Mouse (Mus musculus) bone marrow macrophage, adult 2 months (primary cell): Measurements from ENCODE around the gene Bex1. TPM values are rescaled to one million over a fixed set of nuclear protein-coding genes. Genes with fewer than 3 reads are reported as not detected.

Experiments used
- H3K27ac ChIP-seq: 2 replicates; pipeline ENCODE4 v1.5.1; 2012; ENCODE audit warnings: low read depth, low read length; ENCODE audit not compliant: insufficient read depth
- H3K4me1 ChIP-seq: 2 replicates; pipeline ENCODE4 v1.6.1; 2012; ENCODE audit warnings: low read length; ENCODE audit not compliant: control insufficient read depth, insufficient read depth
- H3K4me3 ChIP-seq: 2 replicates; pipeline ENCODE4 v1.5.1; 2012; ENCODE audit warnings: mild to moderate bottlenecking, low read length, moderate library complexity; ENCODE audit not compliant: insufficient read depth
- CTCF ChIP-seq: IDR thresholded peaks from 2 replicates; pipeline ENCODE4 v1.5.1; 2012; ENCODE audit warnings: low read depth, mild to moderate bottlenecking, low read length, moderate library complexity
- POLR2A ChIP-seq: IDR thresholded peaks from 2 replicates; pipeline ENCODE4 v1.6.1; 2012; ENCODE audit warnings: mild to moderate bottlenecking, low read depth, low read length, borderline replicate concordance
- polyA plus RNA-seq: library from polyadenylated mRNA; stranded (reverse); fragments of >200 nt; gene quantifications from 2 replicates; pipeline ENCODE4 v1.2.4, GENCODE M21; 2012; ENCODE audit not compliant: missing spikeins, insufficient read depth, insufficient read length

The Bex1 gene
- polyA plus RNA-seq, 1 experiment: not detected

DNA sequence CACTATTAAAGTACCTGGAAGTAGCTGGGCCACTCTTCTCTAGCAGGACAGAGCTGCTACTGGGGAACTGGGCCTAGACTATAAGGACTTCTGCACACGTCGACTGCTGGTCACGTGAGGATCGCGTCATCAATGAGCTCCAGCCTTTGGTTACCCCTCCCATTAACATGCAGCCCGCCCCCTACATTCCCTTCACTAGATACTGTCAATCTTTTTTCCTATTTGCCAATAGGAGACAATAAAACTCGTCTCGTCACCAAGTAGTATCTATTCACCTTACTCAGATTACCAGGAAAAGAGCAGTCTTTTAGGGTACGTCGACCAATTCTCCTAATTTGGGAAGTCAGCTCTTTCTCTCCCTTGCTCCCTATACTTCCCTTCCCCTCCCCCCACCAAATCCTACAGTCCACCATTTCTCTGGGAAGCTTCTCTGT lies 43.2 kb downstream of the Bex1 start, which contains the start of gene Tceal8:
Gene Tceal8 (minus strand): TSS at position 225 of the 434 bp plus-strand sequence.
- no peaks in the 10 kb centered on the region for H3K4me1 ChIP-seq
- peak within 1 kb of the TSS; percentile 86 for H3K4me3 ChIP-seq
- TF ChIP-seq CTCF (no peak), POLR2A (no peak)
- peak within 1 kb of the TSS; percentile 75 for H3K27ac ChIP-seq

DNA sequence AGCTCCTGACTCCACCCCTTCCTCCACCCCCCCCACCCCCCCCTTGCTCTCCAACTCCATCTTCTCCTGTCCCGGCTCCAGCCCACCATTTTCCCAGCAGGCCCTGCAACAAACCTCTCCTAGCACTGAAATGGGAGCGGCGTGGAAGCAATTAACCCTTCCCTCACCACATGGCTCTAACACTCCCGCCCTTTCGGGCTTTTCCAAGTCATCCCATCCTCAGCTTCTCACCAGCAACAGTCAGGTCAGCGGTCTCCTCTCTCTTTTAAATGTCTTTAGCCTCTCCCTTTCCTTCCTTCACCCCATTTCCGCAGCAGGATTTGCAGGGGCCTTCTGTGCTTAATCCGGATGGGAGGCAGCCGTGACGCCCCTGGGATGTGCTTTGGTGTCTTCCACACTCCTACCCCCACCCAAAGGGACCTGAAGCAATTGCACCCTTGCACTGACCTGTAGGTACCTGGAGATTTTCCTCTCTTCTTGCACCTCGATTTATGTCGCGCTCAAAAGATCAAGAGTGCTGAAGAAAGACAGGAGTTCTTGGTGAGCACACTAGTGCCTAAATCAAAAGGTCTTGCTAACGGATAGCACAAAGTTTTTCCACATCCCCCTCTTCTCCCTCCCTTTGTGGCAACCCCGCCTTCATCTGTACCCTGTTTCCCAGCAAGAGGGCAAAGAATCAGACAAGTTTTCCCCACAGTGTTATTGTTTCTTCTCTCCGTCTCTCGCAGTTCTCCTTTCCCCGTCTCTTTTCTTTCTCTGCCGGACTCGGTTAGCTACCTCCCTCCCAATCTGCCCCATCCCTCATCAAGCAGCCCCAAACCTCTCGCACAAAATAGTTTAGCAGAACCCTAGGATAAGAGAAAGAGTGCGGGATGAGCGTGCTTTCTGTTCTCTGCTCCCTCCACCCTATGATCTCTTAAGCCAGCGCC lies 43.9 kb downstream of the Bex1 start:
- H3K4me1 ChIP-seq: no peaks in the 10 kb centered on the region
- peak overlapping the region; percentile 86 for H3K4me3 ChIP-seq
- H3K27ac ChIP-seq: peak overlapping the region; percentile 75
- TF ChIP-seq CTCF (no peak), POLR2A (no peak)

DNA sequence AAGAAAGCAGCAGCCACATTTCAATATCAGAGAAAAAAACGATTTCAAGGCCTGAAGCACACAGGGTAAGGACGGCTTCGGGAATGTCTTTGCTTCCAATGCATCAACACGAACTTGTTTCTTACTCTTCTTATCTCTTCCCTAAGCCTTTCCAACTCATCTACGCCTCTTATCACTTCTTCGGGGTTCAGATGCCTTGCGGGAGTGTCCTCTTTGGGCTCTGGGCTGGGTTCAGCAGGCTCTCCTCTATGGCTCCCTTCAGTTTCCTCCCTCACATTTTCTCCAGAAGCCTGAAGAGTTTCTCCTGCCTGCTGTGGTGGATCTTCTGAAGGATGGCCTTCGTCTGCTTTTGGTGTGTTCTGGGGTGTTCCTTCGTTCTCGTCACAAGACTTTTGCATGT lies 44.7 kb downstream of the Bex1 start:
- TF ChIP-seq CTCF: no peak
- no peak for TF ChIP-seq POLR2A
- no peak overlapping the region for H3K27ac ChIP-seq
- H3K4me3 ChIP-seq: peak overlapping the region; percentile 5; the same call in 1 of the 2 replicates
- no peaks in the 10 kb centered on the region for H3K4me1 ChIP-seq

Other genes with a start within 250 kb of the Bex1 start
- not detected in 2 replicates for gene Arxes2, start 221.7 kb downstream of the Bex1 start, polyA plus RNA-seq
- gene Arxes1, start 182.1 kb downstream of the Bex1 start, polyA plus RNA-seq: not detected in 2 replicates
- gene Bex2, start 147.3 kb downstream of the Bex1 start, polyA plus RNA-seq: not detected in 2 replicates
- gene Nxf3, start 130.3 kb downstream of the Bex1 start, polyA plus RNA-seq: not detected in 2 replicates
- not detected in 2 replicates for gene Bex4, start 76.5 kb downstream of the Bex1 start, polyA plus RNA-seq
- 65.3 and 72.7 TPM in 2 replicates for gene Tceal8, start 43.2 kb downstream of the Bex1 start, polyA plus RNA-seq
- gene Tceal5, start 11.6 kb downstream of the Bex1 start, polyA plus RNA-seq: not detected in 2 replicates
- not detected in 2 replicates for gene Tceal7, start 734 bp downstream of the Bex1 start, polyA plus RNA-seq
- 101 and 128 TPM in 2 replicates for gene Tceal9, start 29.6 kb upstream of the Bex1 start, polyA plus RNA-seq
- 49.1 and 57.3 TPM in 2 replicates for gene Bex3, start 54.7 kb upstream of the Bex1 start, polyA plus RNA-seq